Mouse (Mus musculus): ENCODE data around the gene Lifr. TPM values are rescaled to one million over a fixed set of nuclear protein-coding genes. Genes with fewer than 3 reads are reported as not detected.

Gene Lifr
- polyA plus RNA-seq, 2 experiments = 8.1 to 22.3 TPM

DNA sequence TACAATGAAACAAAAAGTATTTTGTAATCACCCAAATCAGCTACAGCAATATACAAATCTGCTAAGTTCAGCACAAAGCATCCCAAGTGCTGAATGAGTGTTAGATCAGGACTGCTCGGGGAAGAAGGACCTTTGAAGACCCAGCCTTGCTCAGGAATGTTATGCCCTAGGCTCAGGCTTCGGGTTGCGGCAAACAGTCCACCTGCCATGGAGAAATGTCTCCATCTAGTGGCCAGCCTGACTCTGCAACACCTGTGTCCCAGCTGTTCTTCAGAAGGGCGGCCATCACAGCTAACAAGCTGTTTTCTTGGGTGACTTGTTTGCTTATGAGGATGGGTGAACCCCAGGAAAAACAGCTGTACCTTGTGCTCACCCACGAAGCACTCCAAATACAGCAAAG lies 135.8 kb downstream of the Lifr start:
- WGBS (ENCODE audit: insufficient replicate concordance) = 3% methylated on average over 5 of the region's 5 CpGs

GRCm38 (mm10) chr15:7233393-7234090 lies 143.1 kb downstream of the Lifr start:
- Histone ChIP-seq H3K27me3 (ENCODE audit: control insufficient read depth, insufficient read depth, low read length) (no peaks in the 10 kb centered on the region), H3K4me1 (replicated peaks; ENCODE audit: control insufficient read depth in 2 of 2, insufficient read depth in 2 of 2, low read length in 1 of 2) (no peaks in the 10 kb centered on the region), H3K27ac (no peak overlapping the region), H3K9me3 (ENCODE audit: control insufficient read depth, low read length) (no peaks in the 10 kb centered on the region), H3K4me2 (ENCODE audit: low read depth) (no peak overlapping the region), H3K36me3 (replicated peaks; ENCODE audit: control insufficient read depth, insufficient read depth, low read depth) (no peaks in the 10 kb centered on the region), H3K4me3 (ENCODE audit: insufficient read depth in 1 of 2, low read depth in 2 of 2, low read length in 2 of 2) (no peak overlapping the region), H3K9ac (replicated peaks) (no peak overlapping the region)
- DNase-seq (ENCODE audit: low read depth in 3 of 3, low spot score in 3 of 3) (no peak), ATAC-seq (ENCODE audit: insufficient read depth) (no peak)
- 63% methylated on average over 13 of the region's 13 CpGs for WGBS (ENCODE audit: insufficient replicate concordance)
- TF ChIP-seq EP300 (IDR thresholded peaks at IDR 0.05; ENCODE audit: low read depth) (no peak), CTCF (IDR thresholded peaks at IDR 0.05; ENCODE audit: low read depth) (no peak)

More for the DNA sequence above, 135.8 kb downstream of the Lifr start:
- TF ChIP-seq CTCF (IDR thresholded peaks at IDR 0.05; ENCODE audit: low read depth) = peak; percentile 90
- no peak for TF ChIP-seq EP300 (IDR thresholded peaks at IDR 0.05; ENCODE audit: low read depth)
- Histone ChIP-seq H3K9me3 (ENCODE audit: control insufficient read depth, low read length) (no peaks in the 10 kb centered on the region), H3K27me3 (ENCODE audit: control insufficient read depth, insufficient read depth, low read length) (no peaks in the 10 kb centered on the region; the same call in 1 of the 2 replicates), H3K4me3 (ENCODE audit: insufficient read depth in 1 of 2, low read depth in 2 of 2, low read length in 2 of 2) (no peak overlapping the region), H3K4me2 (ENCODE audit: low read depth) (no peak overlapping the region), H3K27ac (no peak overlapping the region), H3K9ac (replicated peaks) (no peak overlapping the region), H3K4me1 (replicated peaks; ENCODE audit: control insufficient read depth in 2 of 2, insufficient read depth in 2 of 2, low read length in 1 of 2) (no peaks in the 10 kb centered on the region), H3K36me3 (replicated peaks; ENCODE audit: control insufficient read depth, insufficient read depth, low read depth) (no peaks in the 10 kb centered on the region)
- DNase-seq (ENCODE audit: low read depth in 3 of 3, low spot score in 3 of 3) (peak; percentile 2 to 25 (median 17)), ATAC-seq (ENCODE audit: insufficient read depth) (no peak)

DNA sequence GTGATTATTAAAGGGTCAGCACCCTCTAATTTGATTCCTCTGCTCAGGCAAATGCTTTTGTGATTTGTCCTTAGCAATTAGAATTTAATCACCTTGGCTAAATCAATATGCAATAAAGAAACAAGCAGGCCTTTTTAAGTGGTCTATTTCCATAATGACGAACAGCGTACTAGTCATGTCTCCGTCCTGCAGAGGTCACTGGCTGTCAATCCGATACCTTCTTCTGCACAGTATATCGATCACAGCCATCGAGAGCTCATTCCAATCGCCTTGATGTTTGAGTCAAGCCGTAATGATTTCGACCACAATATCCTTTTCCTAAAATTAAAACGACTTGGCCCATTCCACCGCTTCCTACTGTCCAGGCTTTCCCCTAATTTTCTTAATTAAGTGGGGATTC lies 149.5 kb downstream of the Lifr start:
- 71% methylated on average over 11 of the region's 11 CpGs for WGBS (ENCODE audit: insufficient replicate concordance)
- TF ChIP-seq EP300 (IDR thresholded peaks at IDR 0.05; ENCODE audit: low read depth) = no peak
- TF ChIP-seq CTCF (IDR thresholded peaks at IDR 0.05; ENCODE audit: low read depth) = no peak
- DNase-seq (ENCODE audit: low read depth in 3 of 3, low spot score in 3 of 3) = no peak

GRCm38 (mm10) chr15:7240950-7241349 lies 150.5 kb downstream of the Lifr start:
- Histone ChIP-seq H3K4me1 (replicated peaks; ENCODE audit: control insufficient read depth in 2 of 2, insufficient read depth in 2 of 2, low read length in 1 of 2) (no peaks in the 10 kb centered on the region), H3K27ac (no peak overlapping the region), H3K9ac (replicated peaks) (no peak overlapping the region), H3K4me3 (ENCODE audit: insufficient read depth in 1 of 2, low read depth in 2 of 2, low read length in 2 of 2) (no peak overlapping the region), H3K9me3 (ENCODE audit: control insufficient read depth, low read length) (no peaks in the 10 kb centered on the region), H3K4me2 (ENCODE audit: low read depth) (no peak overlapping the region), H3K27me3 (ENCODE audit: control insufficient read depth, insufficient read depth, low read length) (no peaks in the 10 kb centered on the region), H3K36me3 (replicated peaks; ENCODE audit: control insufficient read depth, insufficient read depth, low read depth) (no peaks in the 10 kb centered on the region)
- ATAC-seq (ENCODE audit: insufficient read depth) = no peak
- WGBS (ENCODE audit: insufficient replicate concordance) = 64% methylated on average over 3 of the region's 3 CpGs
- TF ChIP-seq CTCF (IDR thresholded peaks at IDR 0.05; ENCODE audit: low read depth) = no peak
- no peak for TF ChIP-seq EP300 (IDR thresholded peaks at IDR 0.05; ENCODE audit: low read depth)
- DNase-seq (ENCODE audit: low read depth in 3 of 3, low spot score in 3 of 3) = no peak

More for the DNA sequence above, 149.5 kb downstream of the Lifr start:
- Histone ChIP-seq H3K4me2 (ENCODE audit: low read depth) (no peak overlapping the region), H3K27ac (no peak overlapping the region), H3K4me1 (replicated peaks; ENCODE audit: control insufficient read depth in 2 of 2, insufficient read depth in 2 of 2, low read length in 1 of 2) (no peaks in the 10 kb centered on the region), H3K9ac (replicated peaks) (no peak overlapping the region), H3K9me3 (ENCODE audit: control insufficient read depth, low read length) (no peaks in the 10 kb centered on the region), H3K4me3 (ENCODE audit: insufficient read depth in 1 of 2, low read depth in 2 of 2, low read length in 2 of 2) (no peak overlapping the region), H3K27me3 (ENCODE audit: control insufficient read depth, insufficient read depth, low read length) (no peaks in the 10 kb centered on the region), H3K36me3 (replicated peaks; ENCODE audit: control insufficient read depth, insufficient read depth, low read depth) (no peaks in the 10 kb centered on the region)
- no peak for ATAC-seq (ENCODE audit: insufficient read depth)

DNA sequence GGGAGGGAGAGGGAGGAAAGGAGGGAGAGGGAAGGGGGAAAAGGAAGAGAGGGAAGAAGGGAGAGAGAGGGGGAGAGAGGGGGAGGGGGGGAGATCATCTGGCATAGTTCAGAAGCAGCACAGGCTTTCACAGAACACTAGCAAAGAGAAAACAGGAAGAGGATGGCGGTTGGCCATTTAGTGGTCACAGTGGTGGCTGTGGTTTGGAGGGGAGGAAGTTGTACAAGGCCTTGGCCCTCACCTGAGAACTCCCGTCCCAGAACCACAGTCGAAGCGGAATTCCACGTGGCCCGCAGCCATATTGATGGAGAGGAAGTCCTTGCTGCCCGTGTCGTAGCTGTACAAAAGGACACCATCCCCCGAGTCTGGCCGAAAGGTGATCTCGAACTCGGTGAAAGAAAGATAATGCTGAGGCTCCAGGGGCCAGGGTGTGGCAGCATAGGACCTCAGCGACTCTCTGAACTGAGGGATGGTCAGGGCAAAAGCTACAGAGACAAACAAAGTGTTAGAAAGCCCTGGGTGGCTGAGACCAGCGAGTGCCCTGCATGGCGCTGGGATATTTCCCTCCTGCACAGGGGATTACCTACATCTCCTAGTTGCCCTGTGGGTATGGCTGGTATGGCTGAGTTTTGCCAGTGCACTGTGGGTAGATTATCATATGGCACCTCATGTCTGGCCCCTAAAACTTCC lies 151.9 kb downstream of the Lifr start:
- no peak overlapping the region for H3K9ac ChIP-seq (replicated peaks)
- no peak for TF ChIP-seq EP300 (IDR thresholded peaks at IDR 0.05; ENCODE audit: low read depth)
- TF ChIP-seq CTCF (IDR thresholded peaks at IDR 0.05; ENCODE audit: low read depth) = no peak
- ATAC-seq (ENCODE audit: insufficient read depth) (no peak), DNase-seq (ENCODE audit: low read depth in 3 of 3, low spot score in 3 of 3) (no peak)
- no peaks in the 10 kb centered on the region for H3K4me1 ChIP-seq (replicated peaks; ENCODE audit: control insufficient read depth in 2 of 2, insufficient read depth in 2 of 2, low read length in 1 of 2)
- H3K27me3 ChIP-seq (ENCODE audit: control insufficient read depth, insufficient read depth, low read length) = no peaks in the 10 kb centered on the region
- no peaks in the 10 kb centered on the region for H3K36me3 ChIP-seq (replicated peaks; ENCODE audit: control insufficient read depth, insufficient read depth, low read depth)
- H3K4me3 ChIP-seq (ENCODE audit: insufficient read depth in 1 of 2, low read depth in 2 of 2, low read length in 2 of 2) = no peak overlapping the region
- H3K27ac ChIP-seq = no peak overlapping the region
- WGBS (ENCODE audit: insufficient replicate concordance) = 26% methylated on average over 15 of the region's 15 CpGs
- no peak overlapping the region for H3K4me2 ChIP-seq (ENCODE audit: low read depth)
- no peaks in the 10 kb centered on the region for H3K9me3 ChIP-seq (ENCODE audit: control insufficient read depth, low read length)

Other genes with a start within 250 kb of the Lifr start
- 0.06 and 0.17 TPM in 2 replicates for gene Osmr, start 215.6 kb upstream of the Lifr start, polyA plus RNA-seq (2012; rRNA removed)
- 0.13 and 0.28 TPM in 2 replicates for gene Osmr, start 215.6 kb upstream of the Lifr start, polyA plus RNA-seq (2014; fragmentation: Nextera tagmentation; extraction: Ambion mirVana)